Mouse (Mus musculus): ENCODE measurements around the gene Tspan12. TPM values are rescaled to one million over a fixed set of nuclear protein-coding genes. Genes with fewer than 3 reads are reported as not detected.

Tspan12 gene
- polyA plus RNA-seq, 1 experiment from 2014 or later = 60.5 TPM

GRCm38 (mm10) chr6:21768745-21769446 lies 83.4 kb downstream of the Tspan12 start:
- ATAC-seq (ENCODE audit: extremely low read depth, insufficient number of reproducible peaks, low FRiP score, low TSS enrichment) = no peak
- WGBS = 77% methylated on average over 9 of the region's 9 CpGs
- H3K9me3 ChIP-seq = no peaks in the 10 kb centered on the region
- no peaks in the 10 kb centered on the region for H3K27me3 ChIP-seq (replicated peaks)
- no peak overlapping the region for H3K4me3 ChIP-seq
- H3K36me3 ChIP-seq = peaks cover 20% of the 10 kb centered on the region
- H3K27ac ChIP-seq (replicated peaks) = no peak overlapping the region
- no peak overlapping the region for H3K4me2 ChIP-seq
- no peak overlapping the region for H3K9ac ChIP-seq
- peaks cover 4% of the 10 kb centered on the region; the same call in 1 of the 2 replicates for H3K4me1 ChIP-seq

GRCm38 (mm10) chr6:21767787-21768221 lies 84.5 kb downstream of the Tspan12 start:
- H3K27ac ChIP-seq (replicated peaks) = no peak overlapping the region
- peaks cover 4% of the 10 kb centered on the region; the same call in 1 of the 2 replicates for H3K4me1 ChIP-seq
- 75% methylated on average over 12 of the region's 12 CpGs for WGBS

GRCm38 (mm10) chr6:21747536-21747935 lies 104.8 kb downstream of the Tspan12 start:
- 76% methylated on average over 1 of the region's 1 CpGs for WGBS
- no peak overlapping the region for H3K9ac ChIP-seq
- no peak overlapping the region for H3K27ac ChIP-seq (replicated peaks)
- H3K27me3 ChIP-seq (replicated peaks) = no peaks in the 10 kb centered on the region
- no peaks in the 10 kb centered on the region for H3K9me3 ChIP-seq
- H3K4me2 ChIP-seq = no peak overlapping the region
- no peak for ATAC-seq (ENCODE audit: extremely low read depth, insufficient number of reproducible peaks, low FRiP score, low TSS enrichment)
- H3K4me1 ChIP-seq = no peaks in the 10 kb centered on the region
- no peak overlapping the region for H3K4me3 ChIP-seq
- no peaks in the 10 kb centered on the region for H3K36me3 ChIP-seq

More at GRCm38 (mm10) chr6:21767787-21768221, 84.5 kb downstream of the Tspan12 start:
- H3K36me3 ChIP-seq = peaks cover 20% of the 10 kb centered on the region
- no peaks in the 10 kb centered on the region for H3K27me3 ChIP-seq (replicated peaks)
- H3K9me3 ChIP-seq = no peaks in the 10 kb centered on the region
- no peak overlapping the region for H3K4me2 ChIP-seq
- H3K4me3 ChIP-seq = no peak overlapping the region
- no peak for ATAC-seq (ENCODE audit: extremely low read depth, insufficient number of reproducible peaks, low FRiP score, low TSS enrichment)
- H3K9ac ChIP-seq = no peak overlapping the region

GRCm38 (mm10) chr6:21744615-21745266 lies 107.6 kb downstream of the Tspan12 start:
- no peak overlapping the region for H3K4me3 ChIP-seq
- no peak overlapping the region for H3K9ac ChIP-seq
- WGBS = 61% methylated on average over 3 of the region's 3 CpGs
- no peaks in the 10 kb centered on the region for H3K9me3 ChIP-seq
- H3K27me3 ChIP-seq (replicated peaks) = no peaks in the 10 kb centered on the region
- no peaks in the 10 kb centered on the region for H3K4me1 ChIP-seq
- no peak for ATAC-seq (ENCODE audit: extremely low read depth, insufficient number of reproducible peaks, low FRiP score, low TSS enrichment)
- no peaks in the 10 kb centered on the region for H3K36me3 ChIP-seq
- no peak overlapping the region for H3K4me2 ChIP-seq
- H3K27ac ChIP-seq (replicated peaks) = no peak overlapping the region

GRCm38 (mm10) chr6:21740606-21741005 lies 111.7 kb downstream of the Tspan12 start:
- no peak for ATAC-seq (ENCODE audit: extremely low read depth, insufficient number of reproducible peaks, low FRiP score, low TSS enrichment)
- Histone ChIP-seq H3K36me3 (no peaks in the 10 kb centered on the region), H3K9me3 (no peaks in the 10 kb centered on the region), H3K9ac (no peak overlapping the region), H3K4me2 (no peak overlapping the region), H3K4me1 (no peaks in the 10 kb centered on the region), H3K27ac (replicated peaks) (no peak overlapping the region), H3K4me3 (no peak overlapping the region), H3K27me3 (replicated peaks) (no peaks in the 10 kb centered on the region)
- 46% methylated on average over 2 of the region's 2 CpGs for WGBS

- no peak overlapping the region for H3K27ac ChIP-seq (replicated peaks)
- no peaks in the 10 kb centered on the region for H3K27me3 ChIP-seq (replicated peaks)
- WGBS = 76% methylated on average over 10 of the region's 10 CpGs
- H3K36me3 ChIP-seq = no peaks in the 10 kb centered on the region
- H3K9me3 ChIP-seq = no peaks in the 10 kb centered on the region
- no peak overlapping the region for H3K4me2 ChIP-seq
- no peak overlapping the region for H3K4me3 ChIP-seq
- no peak overlapping the region for H3K9ac ChIP-seq
- H3K4me1 ChIP-seq = no peaks in the 10 kb centered on the region
- no peak for ATAC-seq (ENCODE audit: extremely low read depth, insufficient number of reproducible peaks, low FRiP score, low TSS enrichment)
Observed at GRCm38 (mm10) chr6:21722238-21722637, 130.1 kb downstream of the Tspan12 start.

Other genes starting within 250 kb of the Tspan12 start
- gene Ing3, start 97.1 kb upstream of the Tspan12 start, polyA plus RNA-seq (2015; fragmentation: Nextera tagmentation; extraction: Ambion mirVana) = 30.4 and 36.3 TPM in 2 replicates
- 5.8 and 6.0 TPM in 2 replicates for gene Cped1, start 133.4 kb upstream of the Tspan12 start, polyA plus RNA-seq (2015; fragmentation: Nextera tagmentation; extraction: Ambion mirVana)